Mouse (Mus musculus): Measurements from ENCODE around the gene Ppm1a. TPM values are rescaled to one million over a fixed set of nuclear protein-coding genes. Genes with fewer than 3 reads are reported as not detected.

Ppm1a gene
- polyA plus RNA-seq, 1 experiment from 2014 or later = 131 TPM

DNA sequence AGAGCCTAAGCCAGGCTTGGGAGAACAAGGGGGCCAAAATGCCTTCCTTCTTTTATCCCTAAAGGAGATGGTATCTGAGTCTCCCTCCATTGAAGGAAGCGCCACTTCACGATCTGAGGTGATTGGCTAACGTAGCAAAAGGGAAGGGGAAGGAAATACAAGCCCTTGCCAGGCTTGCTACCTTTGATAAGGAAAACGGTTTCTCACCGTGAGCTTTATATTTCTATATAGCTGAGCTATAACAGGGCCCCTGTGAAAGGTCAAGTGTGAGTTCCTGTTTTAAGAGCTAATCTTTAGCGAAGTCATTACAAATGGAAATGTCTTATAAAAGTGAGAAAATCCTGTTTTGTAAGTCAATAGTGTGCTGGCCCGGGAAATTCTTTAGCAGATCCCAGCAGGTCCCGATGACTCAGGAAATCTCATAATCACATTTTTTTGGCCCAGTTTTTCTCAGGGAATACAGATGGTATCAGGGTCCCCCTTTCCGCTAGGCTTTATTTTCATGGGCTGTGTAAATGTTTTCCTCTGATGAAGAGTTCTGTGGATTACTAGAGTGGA is 12.4 kb upstream of the Ppm1a start:
- POLR2A ChIA-PET = no interaction called here
- CTCF ChIA-PET = no interaction called here
- TF ChIP-seq CTCF (IDR thresholded peaks at IDR 0.05) = no peak
- in situ Hi-C loops (cut with MboI; ENCODE audit: low pct_unique_long_range_greater_than_20kb) = no loop called here
- DNase-seq (ENCODE audit: low read depth, low spot score) = no peak
- no peaks in the 10 kb centered on the region for H3K27me3 ChIP-seq
- no peak for ATAC-seq

DNA sequence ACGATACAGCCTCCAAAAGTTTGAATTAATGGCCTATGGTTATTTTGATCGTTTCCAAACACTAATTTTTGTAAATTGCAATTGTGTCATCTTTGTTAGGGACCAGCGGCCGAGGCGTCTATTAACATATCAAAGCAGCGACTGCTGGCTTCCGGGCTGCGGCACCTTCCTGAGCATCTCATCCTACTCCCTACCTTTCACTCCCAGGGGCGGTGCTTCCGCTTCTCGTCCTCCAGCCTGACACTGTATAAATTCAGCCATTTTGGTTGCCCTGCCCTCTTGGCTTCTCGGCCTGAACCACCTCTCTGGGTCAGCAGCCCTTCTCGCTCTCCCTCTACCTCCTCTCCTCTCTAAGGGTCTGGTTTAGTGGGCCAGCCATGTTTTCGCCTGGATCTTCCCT is 11.8 kb upstream of the Ppm1a start:
- ChIA-PET POLR2A (no interaction called here), CTCF (no interaction called here)
- in situ Hi-C loops (cut with MboI; ENCODE audit: low pct_unique_long_range_greater_than_20kb) = no loop called here
- no peak for TF ChIP-seq CTCF (IDR thresholded peaks at IDR 0.05)
- no peak for DNase-seq (ENCODE audit: low read depth, low spot score)
- H3K27me3 ChIP-seq = no peaks in the 10 kb centered on the region
- no peak for ATAC-seq

DNA sequence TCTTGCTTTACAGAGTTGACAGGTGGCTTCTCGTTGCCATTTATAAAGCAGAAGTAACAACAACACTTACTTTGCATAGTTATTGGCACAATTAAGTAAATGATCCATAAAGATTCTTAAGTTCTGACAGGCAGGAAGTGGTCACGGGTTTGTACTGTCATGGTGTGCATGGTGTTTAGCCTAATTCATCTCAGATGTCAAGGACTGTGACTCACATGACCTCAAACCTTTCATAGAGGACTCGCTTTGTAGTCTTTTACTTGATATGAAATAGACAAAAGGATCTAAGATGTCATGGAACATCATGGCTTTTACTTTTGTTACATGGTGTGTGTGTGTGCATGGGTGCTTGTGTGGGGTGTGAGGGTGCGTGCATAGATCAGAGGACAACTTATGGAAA is 8.9 kb upstream of the Ppm1a start:
- in situ Hi-C loops (cut with MboI; ENCODE audit: low pct_unique_long_range_greater_than_20kb) = no loop called here
- ChIA-PET CTCF (no interaction called here), POLR2A (no interaction called here)
- no peak for ATAC-seq
- no peaks in the 10 kb centered on the region for H3K27me3 ChIP-seq
- no peak for DNase-seq (ENCODE audit: low read depth, low spot score)
- no peak for TF ChIP-seq CTCF (IDR thresholded peaks at IDR 0.05)

DNA sequence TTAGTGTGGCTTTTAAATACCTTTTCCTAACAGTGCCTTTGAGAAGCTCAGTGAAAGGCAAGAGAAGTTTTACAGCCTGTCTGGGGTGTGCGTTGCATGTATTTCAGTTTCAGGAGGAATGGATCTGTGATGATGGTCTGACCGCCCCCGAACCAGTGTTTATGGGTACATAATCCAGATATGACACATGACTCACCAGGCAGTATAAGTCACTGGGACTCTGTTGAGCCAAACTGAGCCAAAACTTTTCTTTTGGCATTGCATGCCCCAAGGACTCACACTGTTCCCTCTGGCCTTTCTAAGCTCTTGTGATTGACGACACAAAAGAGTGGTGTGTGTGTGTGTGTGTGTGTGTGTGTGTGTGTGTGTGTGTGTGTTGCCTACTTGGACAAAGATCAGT is 8.4 kb upstream of the Ppm1a start:
- no peak for DNase-seq (ENCODE audit: low read depth, low spot score)
- in situ Hi-C loops (cut with MboI; ENCODE audit: low pct_unique_long_range_greater_than_20kb) = no loop called here

DNA sequence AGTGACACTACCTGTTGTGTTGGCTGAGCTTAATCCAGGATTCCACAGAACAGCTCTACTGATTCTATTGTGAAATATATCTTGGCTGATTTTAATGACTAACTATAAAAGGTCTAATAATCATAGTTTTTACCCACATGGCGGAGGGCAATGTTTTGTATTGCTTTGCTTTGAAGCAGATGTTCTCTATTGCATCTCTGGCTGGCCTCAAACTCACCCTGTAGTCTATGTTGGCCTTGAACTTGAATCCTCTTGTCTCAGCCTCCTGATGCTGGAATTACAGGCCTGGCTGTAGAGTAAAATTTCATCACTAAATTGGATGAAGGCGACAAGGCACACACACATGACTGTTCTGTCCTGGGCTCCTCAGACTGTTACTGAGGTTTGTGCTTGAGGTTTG is 7.8 kb upstream of the Ppm1a start:
- H3K27me3 ChIP-seq = no peaks in the 10 kb centered on the region
- ATAC-seq = no peak
- in situ Hi-C loops (cut with MboI; ENCODE audit: low pct_unique_long_range_greater_than_20kb) = no loop called here
- DNase-seq (ENCODE audit: low read depth, low spot score) = no peak
- ChIA-PET POLR2A (interaction anchor here (1.3 kb wide), 1 partner anchor 10 kb away, joined by 5 read pairs; no protein-coding TSS in a partner anchor), CTCF (no interaction called here)
- no peak for TF ChIP-seq CTCF (IDR thresholded peaks at IDR 0.05)

More for the DNA sequence above, 8.4 kb upstream of the Ppm1a start:
- ChIA-PET CTCF (no interaction called here), POLR2A (no interaction called here)
- TF ChIP-seq CTCF (IDR thresholded peaks at IDR 0.05) = no peak
- no peaks in the 10 kb centered on the region for H3K27me3 ChIP-seq
- no peak for ATAC-seq

DNA sequence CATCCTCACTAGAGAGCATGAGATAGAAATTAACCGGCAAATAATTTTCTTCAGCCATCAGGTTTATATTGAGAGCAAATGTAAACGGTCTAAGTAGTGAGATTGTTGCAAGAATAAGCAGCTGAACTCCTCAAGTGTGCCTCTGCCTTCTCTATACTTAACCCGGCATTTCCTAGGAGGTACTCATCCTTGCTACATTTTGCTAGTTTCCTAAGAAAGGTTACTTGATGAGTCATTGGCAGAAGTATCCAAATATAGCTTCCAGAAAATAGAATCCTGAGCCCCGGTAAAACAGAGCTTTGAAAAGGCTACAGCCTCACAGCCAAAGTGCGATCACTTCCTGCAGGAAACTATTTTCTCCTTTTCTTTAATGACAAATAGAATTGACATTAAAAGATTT is 7.2 kb upstream of the Ppm1a start:
- in situ Hi-C loops (cut with MboI; ENCODE audit: low pct_unique_long_range_greater_than_20kb) = no loop called here
- CTCF ChIA-PET = interaction anchor here (1.2 to 1.3 kb wide), 2 partner anchors 10 to 12 kb away, joined by 5 to 6 read pairs; no protein-coding TSS in a partner anchor
- H3K27me3 ChIP-seq = no peaks in the 10 kb centered on the region
- TF ChIP-seq CTCF (IDR thresholded peaks at IDR 0.05) = no peak
- no peak for ATAC-seq
- no peak for DNase-seq (ENCODE audit: low read depth, low spot score)
- POLR2A ChIA-PET = interaction anchor here (1.3 kb wide), 1 partner anchor 11 kb away, joined by 5 read pairs; no protein-coding TSS in a partner anchor

DNA sequence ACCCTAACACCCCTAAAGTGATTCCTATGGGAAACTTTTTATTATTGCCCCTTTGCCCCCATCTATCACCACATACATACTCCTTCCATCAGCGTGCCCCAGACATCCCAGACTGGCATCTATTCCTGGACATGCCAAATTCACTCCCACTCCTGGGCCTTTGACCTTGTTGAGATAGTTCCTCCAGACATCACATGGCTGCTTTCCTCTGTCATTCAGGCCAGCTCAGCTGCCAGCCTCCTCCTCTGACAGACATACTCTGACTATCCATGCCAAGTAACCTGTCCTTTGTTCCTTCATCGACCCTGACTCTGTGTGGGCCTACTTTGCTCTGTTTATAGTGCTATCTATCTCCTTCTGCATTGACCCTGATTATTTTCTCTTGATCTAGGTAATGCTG is 6.6 kb upstream of the Ppm1a start:
- in situ Hi-C loops (cut with MboI; ENCODE audit: low pct_unique_long_range_greater_than_20kb) = no loop called here
- CTCF ChIA-PET = interaction anchor here (1.2 to 1.3 kb wide), 2 partner anchors 9 to 13 kb away, joined by 5 to 6 read pairs; no protein-coding TSS in a partner anchor
- DNase-seq (ENCODE audit: low read depth, low spot score) (no peak), ATAC-seq (no peak)
- POLR2A ChIA-PET = interaction anchor here (1.3 kb wide), 1 partner anchor 11 kb away, joined by 5 read pairs; no protein-coding TSS in a partner anchor
- TF ChIP-seq CTCF (IDR thresholded peaks at IDR 0.05) = no peak
- H3K27me3 ChIP-seq = no peaks in the 10 kb centered on the region

DNA sequence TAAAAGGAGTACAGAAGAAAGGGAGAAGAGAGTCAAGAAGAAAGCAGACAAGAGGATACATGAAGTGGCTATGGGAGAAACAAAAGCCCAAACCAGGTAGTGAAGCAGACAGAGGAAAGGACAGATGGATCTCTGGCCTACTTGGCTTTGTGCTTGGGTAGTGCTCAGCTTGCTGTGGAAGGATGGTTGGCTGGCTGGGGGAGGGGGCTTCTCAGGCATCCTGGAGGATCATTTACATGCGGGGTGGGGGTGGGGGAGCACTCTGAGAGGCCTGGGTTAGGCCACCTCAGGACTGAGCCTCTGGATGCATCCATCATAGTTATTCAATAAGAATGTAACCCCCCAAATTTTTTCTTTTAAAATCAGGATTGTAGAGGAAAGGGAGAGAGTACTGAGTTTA is 341 bp downstream of the Ppm1a start:
- no peak for ATAC-seq
- CTCF ChIA-PET = no interaction called here
- H3K27me3 ChIP-seq = no peaks in the 10 kb centered on the region
- DNase-seq (ENCODE audit: low read depth, low spot score) = no peak
- POLR2A ChIA-PET = no interaction called here
- in situ Hi-C loops (cut with MboI; ENCODE audit: low pct_unique_long_range_greater_than_20kb) = no loop called here
- no peak for TF ChIP-seq CTCF (IDR thresholded peaks at IDR 0.05)

DNA sequence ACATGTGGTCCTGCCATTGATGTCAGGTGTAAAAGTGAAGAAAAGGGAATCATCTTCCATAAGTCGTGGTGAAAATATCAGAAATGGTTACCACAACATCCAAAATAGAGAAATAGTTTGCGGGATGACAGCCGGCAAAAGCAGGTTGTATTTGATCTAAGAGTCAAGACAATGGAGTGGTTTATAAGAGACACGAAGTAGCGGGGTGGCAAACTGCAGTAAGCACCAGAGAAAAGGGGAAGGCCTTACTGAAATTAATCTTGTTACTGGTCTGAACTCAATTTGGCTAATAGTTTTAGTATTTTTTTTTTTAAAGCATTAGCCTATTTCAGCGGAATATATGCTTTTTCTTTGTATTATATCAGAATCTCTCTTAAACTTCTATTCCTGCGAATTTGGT is 2.7 kb downstream of the Ppm1a start:
- POLR2A ChIA-PET = no interaction called here
- H3K27me3 ChIP-seq = no peaks in the 10 kb centered on the region
- no peak for TF ChIP-seq CTCF (IDR thresholded peaks at IDR 0.05)
- DNase-seq (ENCODE audit: low read depth, low spot score) (no peak), ATAC-seq (no peak)
- CTCF ChIA-PET = interaction anchor here (2.1 kb wide), 1 partner anchor 9 kb away, joined by 6 read pairs; no protein-coding TSS in a partner anchor
- in situ Hi-C loops (cut with MboI; ENCODE audit: low pct_unique_long_range_greater_than_20kb) = no loop called here

DNA sequence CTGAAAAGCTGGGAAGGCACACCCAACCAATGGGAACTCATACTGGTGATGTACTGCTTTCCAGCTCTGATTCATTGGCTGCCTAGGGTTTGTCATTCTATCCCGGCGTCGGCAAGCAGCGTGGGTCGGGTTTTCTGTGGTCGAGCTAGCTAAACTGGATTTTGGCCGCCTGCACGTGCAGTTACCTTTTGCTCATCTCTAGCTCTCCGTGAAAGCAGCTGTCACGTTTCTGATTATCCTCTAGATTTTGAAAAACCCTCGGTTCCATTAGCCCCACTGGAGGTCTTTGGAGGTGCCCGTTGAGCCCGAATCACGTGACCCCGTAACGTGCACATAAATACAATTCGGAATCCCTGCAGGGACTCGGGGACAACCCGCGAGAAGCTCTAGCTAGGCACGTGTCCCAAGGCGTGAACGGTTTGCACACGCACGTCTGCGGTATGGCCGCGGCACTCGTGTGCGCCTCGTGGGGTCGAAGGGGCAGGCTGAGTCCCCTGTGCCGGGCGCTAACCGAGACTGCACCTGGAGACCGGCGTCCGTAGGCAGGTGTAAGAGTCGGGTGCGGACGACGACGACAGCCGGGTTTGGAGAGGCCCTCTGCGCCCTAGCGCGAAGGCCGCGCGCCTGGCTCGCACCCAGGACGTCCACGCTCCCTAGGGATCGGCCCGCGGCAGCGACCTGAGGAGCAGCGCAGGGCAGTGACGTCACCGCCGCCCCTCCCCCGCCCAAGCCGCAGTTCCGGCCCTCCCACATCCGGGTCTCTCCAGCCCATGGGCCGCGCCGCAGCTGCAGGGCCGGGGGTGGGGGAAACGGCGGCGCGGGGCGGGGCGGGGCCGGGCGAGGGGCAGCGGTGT is 3.3 kb downstream of the Ppm1a start:
- DNase-seq (ENCODE audit: low read depth, low spot score) (peak; percentile 42), ATAC-seq (peak; percentile 94)
- ChIA-PET CTCF (interaction anchor here (2.1 kb wide), 1 partner anchor 10 kb away, joined by 6 read pairs; no protein-coding TSS in a partner anchor), POLR2A (interaction anchor here (0.9 kb wide), 1 partner anchor 23 kb away, joined by 3 read pairs; no protein-coding TSS in a partner anchor)
- no peak for TF ChIP-seq CTCF (IDR thresholded peaks at IDR 0.05)
- in situ Hi-C loops (cut with MboI; ENCODE audit: low pct_unique_long_range_greater_than_20kb) = no loop called here
- H3K27me3 ChIP-seq = no peaks in the 10 kb centered on the region

DNA sequence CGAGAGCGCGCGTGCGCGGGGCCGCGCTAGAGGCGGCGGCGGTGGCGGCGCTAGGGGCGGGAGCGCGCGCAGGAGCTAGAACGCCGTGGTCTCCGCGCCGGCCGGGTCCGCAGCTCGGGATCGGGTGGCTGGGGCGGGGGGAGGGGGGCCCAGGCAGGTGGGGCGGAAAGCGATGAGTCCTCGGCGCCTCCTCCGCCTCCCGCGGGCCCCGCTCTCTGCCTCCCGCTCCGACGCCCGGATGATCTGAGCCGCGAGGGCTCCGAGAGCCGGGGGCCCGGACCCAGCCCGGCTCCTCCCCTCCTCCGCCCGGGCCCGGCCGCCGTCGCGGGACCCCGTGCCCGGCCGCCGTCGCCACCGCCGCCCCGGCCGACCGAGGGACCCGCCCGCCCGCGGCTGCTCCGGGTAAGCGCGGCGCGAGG is 4.0 kb downstream of the Ppm1a start:
- ChIA-PET CTCF (interaction anchor here (2.1 kb wide), 1 partner anchor 11 kb away, joined by 6 read pairs; no protein-coding TSS in a partner anchor), POLR2A (interaction anchor here (0.9 kb wide), 1 partner anchor 23 kb away, joined by 3 read pairs; no protein-coding TSS in a partner anchor)
- no peaks in the 10 kb centered on the region for H3K27me3 ChIP-seq
- no peak for DNase-seq (ENCODE audit: low read depth, low spot score)
- in situ Hi-C loops (cut with MboI; ENCODE audit: low pct_unique_long_range_greater_than_20kb) = no loop called here
- no peak for TF ChIP-seq CTCF (IDR thresholded peaks at IDR 0.05)
- ATAC-seq = peak; percentile 37
